Mouse (Mus musculus) hindlimb bud, embryonic 11.5 days (tissue): Measurements from ENCODE around the gene Mef2a.

Source experiments
- DNase-seq: peaks from one replicate; pipeline ENCODE4 v3.0.0-alpha.2; 2012; ENCODE audit warnings: low read depth, low spot score; ENCODE audit errors: extremely low spot score

Gene Mef2a

DNA sequence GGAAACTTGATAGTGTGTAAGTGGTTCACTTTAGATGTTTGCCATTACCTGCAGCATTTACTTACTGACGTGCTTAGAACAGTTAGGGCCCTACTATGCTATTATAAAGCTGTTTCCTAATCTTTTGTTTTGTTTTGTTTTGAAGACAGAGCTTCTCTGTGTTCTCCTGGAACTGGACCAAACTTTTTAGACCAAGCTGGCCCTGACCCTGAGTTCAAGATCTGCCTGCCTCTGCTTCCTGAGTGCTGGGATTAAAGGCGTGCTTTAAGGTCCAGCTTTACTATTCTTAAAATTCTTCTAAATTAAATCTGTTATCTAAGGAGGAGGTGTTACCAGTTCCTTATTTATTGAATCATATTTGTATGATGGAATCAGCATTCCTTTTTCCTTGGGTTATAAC lies 126.6 kb downstream of the Mef2a start:
- no peak for DNase-seq

DNA sequence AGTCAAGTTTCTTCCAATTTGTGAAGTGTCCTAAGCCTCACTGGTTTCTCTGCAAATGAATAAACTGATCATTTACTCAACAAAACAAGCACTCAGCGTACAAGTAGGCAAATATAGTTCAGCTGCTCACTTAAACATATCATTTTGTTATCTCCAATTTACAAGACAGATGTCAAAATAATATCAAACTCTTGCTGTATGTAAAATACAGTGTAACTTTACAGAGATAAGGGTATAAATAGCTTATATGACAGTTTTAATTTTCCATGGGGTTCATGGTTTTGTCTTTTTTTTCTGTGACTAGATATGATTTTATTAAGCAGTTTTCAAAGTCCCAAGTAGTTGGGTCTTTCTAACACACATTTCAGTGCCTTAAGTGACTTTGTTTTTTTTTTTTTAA lies 127.4 kb downstream of the Mef2a start:
- no peak for DNase-seq

DNA sequence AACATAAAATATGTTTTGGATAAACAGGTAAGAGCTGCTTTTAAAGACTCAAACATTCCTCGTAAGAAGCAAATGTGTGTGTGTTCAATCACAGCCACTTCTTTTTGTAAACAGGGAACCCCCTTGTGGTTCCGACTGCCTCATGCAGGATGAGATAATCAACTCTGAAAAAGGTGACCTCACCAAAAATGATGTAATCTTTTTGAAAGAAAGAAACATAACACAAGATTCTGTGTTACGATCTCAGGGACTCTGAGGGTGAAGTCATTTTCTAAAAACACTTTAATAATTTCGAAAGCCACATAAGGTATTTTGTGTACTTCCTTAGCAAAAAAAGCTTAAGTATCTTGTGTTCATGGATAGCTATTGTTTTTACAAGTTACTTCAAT lies 128.8 kb downstream of the Mef2a start:
- DNase-seq, result no peak

DNA sequence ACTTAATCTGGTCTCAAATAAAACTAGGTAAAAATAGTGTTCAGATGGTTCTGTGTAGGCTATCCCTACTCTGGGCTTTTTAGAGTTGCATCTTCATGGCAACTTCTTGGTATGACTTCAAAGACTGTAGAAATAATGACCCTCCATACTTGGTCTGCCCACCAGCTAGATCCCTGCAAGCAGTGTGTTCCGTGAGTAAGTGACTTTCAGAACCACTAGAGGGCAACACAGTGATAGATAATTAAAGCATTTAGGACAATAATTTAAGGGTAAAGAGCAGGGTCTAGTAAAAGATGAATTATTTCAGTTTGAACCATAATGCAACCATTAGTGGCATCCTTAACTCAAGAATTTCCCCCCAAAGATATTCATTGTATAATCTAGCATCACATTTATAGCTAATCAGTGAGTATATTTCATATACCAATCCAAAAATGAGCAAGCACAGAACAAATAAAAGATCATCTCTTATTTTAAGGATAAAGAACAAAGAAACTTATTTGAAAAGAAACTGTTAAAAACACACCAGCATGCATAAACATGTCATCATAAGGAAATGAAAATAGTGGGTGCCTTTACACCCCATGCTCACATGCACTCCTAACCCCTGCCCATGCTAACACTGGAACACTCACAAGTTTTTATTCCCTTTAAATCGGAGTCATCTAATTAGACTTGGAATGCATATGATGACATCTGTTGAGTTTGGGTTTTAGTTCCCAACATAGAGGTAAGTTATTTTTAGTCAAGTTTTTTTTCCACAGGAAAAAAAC lies 129.4 kb downstream of the Mef2a start:
- no peak for DNase-seq

DNA sequence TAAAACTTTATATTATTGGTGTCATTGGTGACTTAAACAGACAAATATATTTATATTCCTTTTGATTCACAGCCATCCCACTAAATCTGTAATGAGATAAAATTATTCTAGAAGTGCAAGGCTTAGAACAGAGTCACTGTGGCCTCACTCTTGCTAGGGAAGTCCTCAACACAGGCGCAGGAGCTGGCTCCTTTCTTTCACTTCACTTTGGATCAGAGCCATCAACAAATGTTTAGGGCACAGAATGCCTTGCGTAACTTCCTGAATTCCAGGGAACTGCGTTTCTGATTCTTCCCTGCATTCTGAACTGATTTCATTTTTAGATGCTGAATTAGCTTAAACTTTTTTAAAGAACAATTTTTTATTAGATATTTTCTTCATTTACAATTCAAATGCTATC lies 130.7 kb downstream of the Mef2a start:
- no peak for DNase-seq

DNA sequence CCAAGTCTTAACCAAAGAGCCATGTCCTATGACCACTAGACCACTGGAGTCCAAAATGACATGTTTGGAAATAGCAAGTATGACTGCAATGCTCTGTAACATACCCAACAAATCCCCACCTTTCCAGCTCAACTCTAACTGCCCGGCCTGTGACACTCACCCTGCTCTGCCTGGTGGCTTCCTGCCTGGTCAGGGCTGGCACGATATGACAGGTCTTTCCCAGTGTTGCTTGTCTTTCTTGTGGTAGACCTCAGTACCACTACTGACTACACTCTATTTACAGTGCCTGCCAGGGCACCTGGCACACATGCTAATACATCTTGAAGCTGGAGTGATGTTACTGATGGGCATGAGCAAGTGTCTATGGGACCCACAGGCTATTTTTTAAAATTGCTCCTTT lies 134.9 kb downstream of the Mef2a start:
- DNase-seq, result no peak

DNA sequence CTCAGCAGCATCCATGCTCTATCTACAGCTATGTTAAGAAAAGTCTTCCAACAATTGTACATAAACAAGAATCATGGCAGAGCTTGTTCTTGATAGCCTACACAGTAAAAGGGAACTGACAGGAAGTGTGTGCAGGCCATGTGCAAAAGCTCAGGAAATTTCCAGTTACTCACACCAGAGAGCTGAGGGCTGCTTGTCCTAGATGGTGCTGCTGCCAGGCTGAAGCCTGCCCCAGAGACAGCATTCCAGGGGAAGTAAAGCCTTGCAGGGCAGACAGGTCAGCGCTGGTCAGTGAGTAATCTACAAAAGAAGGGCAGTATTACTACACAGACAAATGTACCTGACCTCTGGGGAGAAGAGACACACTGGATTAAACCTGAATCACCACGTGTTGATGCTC lies 136.3 kb downstream of the Mef2a start:
- DNase-seq, result no peak

DNA sequence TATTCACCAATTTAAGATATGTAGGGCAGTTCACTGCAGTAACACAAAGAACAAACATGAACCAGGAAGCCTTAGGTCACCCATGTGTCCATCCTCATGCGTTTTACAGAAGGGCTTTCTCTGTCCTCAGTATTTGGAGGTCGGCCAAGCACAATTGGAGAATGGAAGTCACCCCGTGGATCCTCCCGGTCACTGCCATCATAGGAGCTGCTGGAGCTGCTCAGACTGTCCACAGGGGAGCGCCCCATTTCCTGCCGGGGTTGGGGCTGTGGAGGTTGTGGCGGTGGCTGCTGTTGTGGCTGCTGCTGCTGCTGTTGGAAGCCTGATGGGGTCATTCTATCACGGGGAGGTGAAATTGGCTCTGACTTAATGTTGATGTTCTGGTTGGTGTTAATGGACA lies 137.9 kb downstream of the Mef2a start:
- no peak for DNase-seq

DNA sequence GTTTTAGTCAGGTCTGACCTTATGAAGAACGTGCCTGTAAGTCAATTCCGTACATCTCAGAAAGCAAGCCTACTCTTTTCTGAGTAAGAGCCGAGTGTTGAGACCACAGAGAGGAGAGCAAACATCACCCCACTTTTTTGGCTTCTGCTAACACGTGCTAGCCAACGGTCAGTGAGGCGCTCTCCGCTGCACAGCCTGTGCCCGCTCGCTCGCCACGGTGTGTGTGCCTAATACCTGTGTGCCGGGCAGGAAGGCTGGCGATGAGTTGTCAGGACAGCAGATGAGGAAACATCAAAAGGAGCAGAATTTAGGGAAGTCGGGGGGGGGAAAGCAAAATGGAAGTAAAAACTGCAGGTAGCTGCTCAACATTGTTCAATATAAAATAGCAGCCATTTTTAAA lies 140.2 kb downstream of the Mef2a start:
- no peak for DNase-seq

DNA sequence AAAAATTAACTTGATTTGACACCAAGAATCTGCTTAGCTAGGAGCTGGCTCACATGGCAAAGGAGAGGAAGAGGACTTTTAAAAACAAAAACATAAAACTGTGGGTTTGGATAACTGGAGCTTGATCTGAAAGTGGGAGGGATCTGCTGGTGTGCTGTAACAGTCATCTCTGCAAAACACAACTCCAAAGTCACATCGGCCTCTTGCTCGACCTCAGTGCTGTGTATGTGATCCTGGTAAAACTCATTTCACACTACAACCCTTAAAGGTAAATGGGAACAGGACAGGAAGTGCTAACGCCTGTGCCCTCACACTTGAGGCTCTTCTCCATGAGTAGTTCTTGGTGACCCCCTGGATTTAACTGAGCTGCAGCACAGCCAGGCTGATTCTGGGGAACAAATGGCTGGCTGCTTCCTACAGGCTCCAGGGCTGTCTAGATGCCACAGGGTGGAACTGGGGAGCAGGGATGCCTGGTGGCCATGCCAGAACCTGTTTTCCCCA lies 142.0 kb downstream of the Mef2a start:
- no peak for DNase-seq

DNA sequence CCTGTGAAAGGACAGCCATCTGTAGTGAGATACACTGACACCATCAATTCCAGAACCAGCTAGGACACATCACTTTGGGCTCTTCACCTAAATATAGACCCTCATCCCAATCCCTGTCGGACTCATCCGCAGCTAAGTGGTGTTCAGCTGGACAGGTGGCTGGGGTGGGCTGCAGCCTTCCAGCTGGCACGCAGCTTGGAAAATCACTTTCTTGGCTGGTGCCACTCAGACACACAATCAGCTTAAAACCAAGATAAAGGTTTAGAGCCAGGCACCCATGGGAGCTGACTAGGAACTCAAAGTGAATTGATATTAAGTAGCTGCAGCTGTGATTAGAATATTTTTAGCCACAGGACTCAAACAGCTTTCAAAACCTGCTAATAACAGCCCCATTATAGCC lies 142.4 kb downstream of the Mef2a start:
- no peak for DNase-seq

DNA sequence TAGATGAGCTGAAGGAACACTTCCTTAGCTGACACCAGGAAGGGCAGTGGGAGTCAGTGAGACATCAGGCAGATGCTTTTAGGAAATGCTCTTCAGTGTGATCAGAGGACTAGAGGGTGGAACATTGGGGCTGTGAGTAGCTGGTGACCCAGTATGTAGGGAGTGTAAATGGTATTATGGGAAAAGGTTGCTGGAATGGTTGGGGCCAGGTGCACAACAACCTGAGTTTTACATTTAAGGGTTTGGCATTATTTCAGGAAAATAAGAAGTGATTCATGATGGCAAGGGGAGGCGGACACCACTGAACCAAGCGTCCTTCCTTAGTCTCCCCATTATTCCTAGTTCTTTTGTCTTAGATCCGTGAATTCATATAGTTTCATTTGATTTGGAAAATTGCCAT lies 143.0 kb downstream of the Mef2a start:
- DNase-seq, result no peak

DNA sequence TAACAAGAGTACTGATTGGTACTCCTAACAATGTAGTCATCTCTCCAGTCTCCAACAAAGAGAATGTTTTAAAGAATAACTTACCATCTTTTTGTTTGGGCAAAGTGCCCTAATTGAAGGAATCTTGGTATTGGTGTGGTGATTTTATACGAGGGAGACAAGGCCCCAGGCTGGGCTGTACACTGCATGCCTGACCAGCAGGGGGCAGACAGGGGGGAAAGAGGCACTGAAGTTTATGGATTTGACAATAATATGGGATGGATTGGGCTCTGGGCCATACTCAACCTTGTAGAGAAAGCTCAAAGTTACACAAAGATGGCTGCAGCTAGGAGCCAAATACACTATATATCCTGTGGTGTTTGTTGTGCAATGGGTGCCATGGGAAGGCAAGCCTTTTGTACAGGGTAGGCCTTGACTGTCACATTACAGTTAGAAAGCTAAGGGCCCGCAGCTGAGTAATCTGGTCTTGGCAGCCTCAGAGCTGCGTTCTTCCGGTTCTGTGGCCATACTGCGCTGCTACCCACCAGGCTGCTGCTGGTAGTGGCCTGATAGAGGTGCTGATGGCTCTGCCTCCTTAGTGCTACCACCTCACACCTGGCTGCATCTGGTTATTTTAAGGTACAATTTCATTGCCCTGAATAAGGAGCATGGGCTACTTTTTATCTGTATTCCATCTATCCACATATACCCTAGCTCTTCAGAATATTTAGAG lies 143.6 kb downstream of the Mef2a start:
- DNase-seq, result no peak

DNA sequence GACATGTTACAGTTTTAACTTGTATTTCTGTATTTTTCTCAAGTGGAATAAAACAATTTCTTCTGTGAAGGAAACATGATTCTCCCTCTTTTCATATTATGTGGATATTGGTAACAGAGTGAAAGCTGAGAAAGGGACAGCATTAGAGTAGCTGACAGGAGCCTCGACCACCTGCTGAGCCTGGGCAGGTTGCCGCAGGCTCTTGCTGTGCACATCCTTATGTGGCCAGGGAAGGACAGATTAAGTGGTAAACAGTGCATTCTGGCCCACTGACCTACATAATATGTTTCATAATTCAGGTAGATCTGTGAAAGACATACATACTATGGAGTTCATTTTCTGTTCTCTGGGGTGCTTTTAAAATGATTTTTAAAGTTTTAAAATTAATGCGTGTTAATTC lies 144.3 kb downstream of the Mef2a start:
- no peak for DNase-seq

DNA sequence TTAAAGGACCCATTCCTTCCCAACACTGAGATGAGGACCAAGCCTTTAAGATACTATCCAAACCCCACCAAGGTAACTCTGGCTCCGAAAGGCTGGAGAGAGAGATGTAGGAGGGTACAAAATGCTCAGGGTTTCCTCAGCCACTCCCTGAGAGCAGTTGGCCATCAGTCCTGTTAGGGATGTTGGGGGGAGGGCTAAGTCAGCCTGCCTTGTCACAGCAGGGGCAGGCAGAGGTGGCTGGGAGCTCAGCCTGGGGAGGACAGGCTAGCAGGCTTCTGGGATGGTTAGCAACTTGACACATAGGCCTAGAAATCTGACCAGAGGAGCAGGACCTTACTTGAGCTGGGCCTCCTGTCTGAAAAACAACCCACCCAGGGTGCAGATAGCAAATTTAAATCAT lies 145.1 kb downstream of the Mef2a start:
- no peak for DNase-seq

DNA sequence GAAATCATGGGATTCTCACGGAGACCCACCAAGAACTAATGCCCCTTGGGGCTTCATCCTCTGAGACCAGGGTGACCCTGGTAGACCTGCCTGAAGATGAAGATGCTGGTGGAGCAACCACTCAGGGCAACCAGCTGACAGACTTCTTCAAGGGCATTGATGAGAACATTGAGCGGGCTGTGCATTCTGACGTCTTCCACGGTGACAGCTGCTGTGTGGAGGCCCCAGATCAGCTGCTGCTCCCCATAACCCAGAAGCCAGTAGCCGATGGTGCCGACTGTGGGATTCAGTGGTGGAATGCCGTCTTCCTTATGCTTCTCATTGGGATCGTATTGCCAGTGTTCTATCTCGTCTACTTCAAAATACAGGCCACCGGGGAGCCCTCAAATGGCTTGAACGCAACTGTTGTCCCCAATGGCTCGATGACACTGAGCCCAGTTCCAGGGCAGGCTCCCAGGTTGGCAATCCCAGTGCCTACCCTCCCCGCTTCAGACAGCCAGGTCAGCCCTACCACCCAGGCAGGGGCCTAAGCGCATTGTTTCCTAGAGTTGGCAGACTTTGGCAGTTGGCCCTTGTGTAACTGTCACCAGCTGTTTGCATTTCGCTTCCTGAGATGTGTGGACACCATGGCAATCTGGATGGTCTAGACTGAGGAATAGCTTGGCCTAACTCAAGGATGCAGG lies 146.6 kb downstream of the Mef2a start:
- DNase-seq, result no peak

DNA sequence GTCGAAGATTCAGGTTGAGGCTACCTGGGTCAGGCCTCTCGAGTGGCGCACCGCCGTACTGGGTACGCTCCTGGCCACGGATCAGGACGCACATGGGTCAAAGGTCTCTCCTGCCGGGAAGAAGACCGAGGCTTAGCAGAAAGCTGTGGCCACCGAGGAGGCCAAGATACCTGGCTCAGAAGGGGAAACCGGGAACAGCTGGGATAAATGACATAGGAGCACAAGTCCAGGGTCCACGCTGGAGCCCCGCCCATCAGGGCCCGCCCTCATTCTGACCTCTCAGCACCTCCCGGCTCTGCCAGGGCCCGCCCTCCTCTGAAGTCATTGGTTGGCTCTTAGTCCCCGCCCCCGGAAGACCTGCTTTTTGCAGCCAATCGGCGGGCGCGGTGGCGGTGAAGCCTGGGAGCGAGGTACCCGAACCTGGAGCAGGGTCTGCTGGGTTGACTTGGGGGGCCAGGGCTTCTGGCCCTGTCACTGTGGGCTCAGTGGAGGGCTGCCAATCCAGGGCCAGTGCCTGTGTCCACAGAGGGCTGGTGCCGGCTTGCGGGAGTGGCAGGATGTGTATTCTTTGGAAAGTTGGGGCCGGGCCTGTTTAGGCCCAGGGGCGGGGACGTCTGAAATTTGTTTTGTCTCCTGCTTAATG lies 150.3 kb downstream of the Mef2a start, which contains the start of gene Lysmd4:
Gene Lysmd4 (plus strand): TSS at position 325 of the 643 bp plus-strand sequence.
- DNase-seq, result peak; percentile 66

DNA sequence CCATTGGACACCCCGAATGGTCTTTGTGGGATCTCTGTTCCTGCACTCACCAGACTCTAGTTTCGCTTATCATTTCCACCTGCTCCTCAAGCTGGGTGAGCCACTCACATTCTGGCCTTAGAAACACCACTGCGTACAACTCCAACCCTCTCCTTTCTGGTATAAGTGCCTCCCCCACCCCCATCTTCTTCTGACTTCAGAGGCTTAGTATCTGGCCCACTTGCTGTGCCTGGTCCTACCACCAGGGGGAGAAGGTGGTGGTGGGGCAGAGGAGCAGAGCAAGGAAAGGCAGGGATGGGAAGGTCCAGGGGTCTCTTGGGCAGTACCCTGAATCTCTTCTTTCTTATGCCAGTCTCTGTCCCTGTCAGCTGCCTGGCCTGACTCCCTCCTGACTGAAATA lies 155.6 kb downstream of the Mef2a start:
- DNase-seq, result no peak

DNA sequence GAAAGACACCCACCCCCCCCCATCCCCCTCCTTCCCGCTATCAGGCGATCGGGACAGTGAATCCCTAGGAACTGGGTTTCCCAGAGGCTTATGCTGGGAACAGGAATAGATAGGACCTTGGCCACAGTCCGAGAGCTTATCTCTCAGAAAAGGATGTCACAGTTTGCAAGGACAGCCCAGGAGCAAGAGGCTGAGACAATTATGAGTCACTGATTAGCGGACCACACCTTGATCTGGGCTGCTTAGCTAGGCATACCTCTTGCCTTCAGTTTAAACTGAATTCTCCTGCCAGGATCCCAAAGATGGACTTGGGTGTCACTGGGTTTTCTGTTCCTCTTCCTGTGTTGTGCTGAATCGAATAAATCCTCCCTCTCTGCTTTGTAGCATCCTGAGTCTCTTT lies 156.3 kb downstream of the Mef2a start:
- DNase-seq, result no peak

DNA sequence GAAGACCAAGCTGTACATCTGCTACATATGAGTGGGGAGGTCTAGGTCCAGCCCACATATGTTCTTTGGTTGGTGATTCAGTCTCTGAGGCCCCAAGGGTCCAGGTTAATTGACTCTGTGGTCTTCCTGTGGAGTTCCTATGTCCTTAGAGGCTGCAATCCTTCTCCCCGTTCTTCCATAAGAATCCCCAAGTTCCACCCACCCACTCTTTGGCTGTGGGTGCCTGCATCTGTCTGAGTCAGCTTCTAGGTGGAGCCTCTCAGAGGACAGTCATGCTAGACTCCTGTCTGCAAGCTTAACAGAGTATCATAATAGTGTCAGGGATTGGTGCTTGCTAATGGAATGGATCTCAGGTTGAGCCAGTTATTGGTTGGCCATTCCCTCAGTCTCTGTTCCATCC lies 159.1 kb downstream of the Mef2a start:
- DNase-seq, result no peak

DNA sequence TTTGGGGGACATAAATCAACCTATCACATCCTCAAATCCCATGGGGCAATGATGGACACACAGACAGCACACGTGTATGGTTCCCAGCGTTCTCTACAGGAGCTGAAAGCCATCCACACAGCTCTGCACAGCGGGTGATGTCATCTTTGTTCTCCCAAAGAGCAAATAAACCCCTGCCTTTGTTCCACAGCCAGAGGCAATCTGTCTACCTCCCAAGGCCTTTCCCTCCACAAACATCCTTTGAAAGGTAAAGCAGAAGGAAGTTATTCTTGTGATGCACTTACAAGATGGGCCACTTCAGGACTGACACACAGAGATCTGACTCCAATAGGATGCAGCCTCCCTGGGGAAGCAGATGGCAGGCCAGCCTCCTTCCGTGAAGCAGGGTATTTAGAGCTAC lies 160.7 kb downstream of the Mef2a start:
- no peak for DNase-seq
